Mouse (Mus musculus): ENCODE measurements at regions not wholly inside any gene's neighbourhood (a gene's known extent, or its start where the extent isn't known, plus 50 kb on each side); places are given as distances from the start of the nearest gene placed in this dataset.

DNA sequence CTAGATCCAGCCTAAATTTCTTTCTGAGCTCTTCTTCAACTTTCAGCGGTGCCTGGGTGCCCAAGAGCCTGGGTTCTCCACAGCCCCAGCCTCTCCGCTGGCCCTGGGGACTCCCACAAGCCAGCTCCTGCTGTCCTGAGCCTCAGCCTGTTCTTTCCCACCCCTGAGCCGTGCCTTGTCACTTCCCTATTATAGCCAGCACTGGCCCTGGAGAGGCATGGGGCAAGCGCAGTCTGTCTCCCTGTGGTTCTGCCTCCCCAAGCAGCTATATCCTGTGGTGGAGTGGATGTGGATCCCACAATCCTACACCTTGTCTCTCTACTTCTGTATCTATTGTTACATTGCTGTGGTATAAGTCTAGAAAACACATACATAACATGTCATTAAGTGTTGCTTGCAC is 128.6 kb upstream of the Hgf start:
- Histone ChIP-seq H3K27ac (ENCODE audit: control insufficient read depth, insufficient read depth, low read depth, low read length) (no peak overlapping the region), H3K27me3 (ENCODE audit: control insufficient read depth, insufficient read depth, low read length) (no peaks in the 10 kb centered on the region), H3K4me3 (ENCODE audit: control insufficient read depth, low read depth, low read length) (no peak overlapping the region), H3K4me1 (ENCODE audit: control insufficient read depth, insufficient read depth, low read length) (no peaks in the 10 kb centered on the region), H3K36me3 (ENCODE audit: control insufficient read depth, insufficient read depth, low read length) (no peaks in the 10 kb centered on the region)
- TF ChIP-seq POLR2A (IDR thresholded peaks at IDR 0.05; ENCODE audit: control insufficient read depth, low read depth, low read length) (no peak), CTCF (IDR thresholded peaks at IDR 0.05; ENCODE audit: control insufficient read depth, insufficient read depth, insufficient replicate concordance, low read depth, low read length) (no peak)

DNA sequence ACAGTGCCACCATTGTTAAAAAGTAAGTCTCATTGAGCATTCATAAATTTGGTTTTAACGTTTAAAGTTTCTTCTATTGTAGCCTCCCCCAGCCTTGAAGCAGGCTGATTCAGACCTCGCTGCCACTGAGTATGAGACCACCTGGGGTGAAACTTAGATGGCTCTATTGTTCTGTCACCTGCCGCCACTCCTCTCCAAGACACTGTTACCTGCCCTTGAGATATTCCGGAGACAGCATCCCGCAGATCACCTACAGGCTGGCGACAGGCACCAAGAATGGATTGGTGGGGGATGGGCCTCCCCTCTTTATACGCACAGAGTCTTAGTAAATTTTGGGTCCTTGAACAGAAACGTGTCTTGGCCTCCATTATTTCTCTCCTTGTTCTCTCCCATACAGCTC is 128.0 kb upstream of the Hgf start:
- TF ChIP-seq CTCF (IDR thresholded peaks at IDR 0.05; ENCODE audit: control insufficient read depth, insufficient read depth, insufficient replicate concordance, low read depth, low read length) (no peak), POLR2A (IDR thresholded peaks at IDR 0.05; ENCODE audit: control insufficient read depth, low read depth, low read length) (no peak)

DNA sequence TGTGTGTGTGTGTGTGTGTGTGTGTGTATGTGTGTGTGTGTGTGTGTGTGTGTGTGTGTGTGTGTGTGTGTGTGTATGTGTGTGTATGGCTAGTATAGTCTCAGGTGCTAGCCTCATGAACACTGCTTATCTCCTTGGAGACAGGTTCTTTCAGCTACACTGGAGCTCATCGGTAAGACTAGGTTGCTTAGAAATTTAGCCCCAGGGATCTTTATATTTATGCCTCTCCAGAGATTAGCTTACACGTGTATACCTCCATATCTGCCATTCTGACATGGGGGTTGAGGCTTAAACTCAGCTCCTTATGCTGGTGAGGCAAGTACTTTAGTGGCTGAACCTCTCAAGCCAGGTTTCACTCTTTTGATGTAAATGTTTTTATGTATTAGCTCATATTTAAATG is 127.0 kb upstream of the Hgf start:
- Histone ChIP-seq H3K4me3 (ENCODE audit: control insufficient read depth, low read depth, low read length) (no peak overlapping the region), H3K27me3 (ENCODE audit: control insufficient read depth, insufficient read depth, low read length) (no peaks in the 10 kb centered on the region), H3K27ac (ENCODE audit: control insufficient read depth, insufficient read depth, low read depth, low read length) (no peak overlapping the region), H3K4me1 (ENCODE audit: control insufficient read depth, insufficient read depth, low read length) (no peaks in the 10 kb centered on the region), H3K36me3 (ENCODE audit: control insufficient read depth, insufficient read depth, low read length) (no peaks in the 10 kb centered on the region)
- TF ChIP-seq POLR2A (IDR thresholded peaks at IDR 0.05; ENCODE audit: control insufficient read depth, low read depth, low read length) (no peak), CTCF (IDR thresholded peaks at IDR 0.05; ENCODE audit: control insufficient read depth, insufficient read depth, insufficient replicate concordance, low read depth, low read length) (no peak)

More for the DNA sequence above, 128.0 kb upstream of the Hgf start:
- H3K27ac ChIP-seq (ENCODE audit: control insufficient read depth, insufficient read depth, low read depth, low read length), result no peak overlapping the region
- no peaks in the 10 kb centered on the region for H3K4me1 ChIP-seq (ENCODE audit: control insufficient read depth, insufficient read depth, low read length)
- H3K27me3 ChIP-seq (ENCODE audit: control insufficient read depth, insufficient read depth, low read length), result no peaks in the 10 kb centered on the region
- H3K36me3 ChIP-seq (ENCODE audit: control insufficient read depth, insufficient read depth, low read length), result no peaks in the 10 kb centered on the region
- no peak overlapping the region for H3K4me3 ChIP-seq (ENCODE audit: control insufficient read depth, low read depth, low read length)

- Histone ChIP-seq H3K27ac (ENCODE audit: control insufficient read depth, insufficient read depth, low read depth, low read length) (no peak overlapping the region), H3K27me3 (ENCODE audit: control insufficient read depth, insufficient read depth, low read length) (no peaks in the 10 kb centered on the region), H3K4me1 (ENCODE audit: control insufficient read depth, insufficient read depth, low read length) (no peaks in the 10 kb centered on the region), H3K36me3 (ENCODE audit: control insufficient read depth, insufficient read depth, low read length) (no peaks in the 10 kb centered on the region), H3K4me3 (ENCODE audit: control insufficient read depth, low read depth, low read length) (no peak overlapping the region)
- TF ChIP-seq POLR2A (IDR thresholded peaks at IDR 0.05; ENCODE audit: control insufficient read depth, low read depth, low read length), result no peak
- TF ChIP-seq CTCF (IDR thresholded peaks at IDR 0.05; ENCODE audit: control insufficient read depth, insufficient read depth, insufficient replicate concordance, low read depth, low read length), result no peak
These were observed 118.7 kb upstream of the Hgf start for GRCm38 (mm10) chr5:16434586-16434985.

DNA sequence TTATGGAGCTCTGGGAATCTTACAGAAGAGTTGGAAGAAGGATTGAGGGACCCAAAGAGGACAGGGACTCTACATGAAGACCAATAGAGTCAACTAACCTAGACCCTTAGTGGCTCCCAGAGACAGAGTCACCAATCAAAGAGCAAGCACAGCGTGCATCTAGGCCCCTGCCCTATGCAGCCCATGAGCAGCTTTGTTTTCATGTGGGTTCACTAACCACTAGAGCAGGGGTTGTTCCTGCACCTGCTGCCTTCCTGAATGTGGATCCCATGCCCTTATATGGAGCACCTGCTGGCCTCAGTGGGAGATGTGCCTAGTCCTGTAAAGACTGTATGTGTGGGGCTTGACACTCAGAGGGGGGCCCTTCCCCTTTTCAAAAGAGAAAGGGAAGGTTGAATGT is 108.2 kb upstream of the Hgf start:
- Histone ChIP-seq H3K36me3 (ENCODE audit: control insufficient read depth, insufficient read depth, low read length) (no peaks in the 10 kb centered on the region), H3K27me3 (ENCODE audit: control insufficient read depth, insufficient read depth, low read length) (no peaks in the 10 kb centered on the region), H3K27ac (ENCODE audit: control insufficient read depth, insufficient read depth, low read depth, low read length) (no peak overlapping the region), H3K4me1 (ENCODE audit: control insufficient read depth, insufficient read depth, low read length) (no peaks in the 10 kb centered on the region), H3K4me3 (ENCODE audit: control insufficient read depth, low read depth, low read length) (no peak overlapping the region)
- TF ChIP-seq CTCF (IDR thresholded peaks at IDR 0.05; ENCODE audit: control insufficient read depth, insufficient read depth, insufficient replicate concordance, low read depth, low read length), result no peak

- Histone ChIP-seq H3K27ac (ENCODE audit: control insufficient read depth, insufficient read depth, low read depth, low read length) (no peak overlapping the region), H3K27me3 (ENCODE audit: control insufficient read depth, insufficient read depth, low read length) (no peaks in the 10 kb centered on the region), H3K36me3 (ENCODE audit: control insufficient read depth, insufficient read depth, low read length) (no peaks in the 10 kb centered on the region), H3K4me1 (ENCODE audit: control insufficient read depth, insufficient read depth, low read length) (no peaks in the 10 kb centered on the region), H3K4me3 (ENCODE audit: control insufficient read depth, low read depth, low read length) (no peak overlapping the region)
- TF ChIP-seq POLR2A (IDR thresholded peaks at IDR 0.05; ENCODE audit: control insufficient read depth, low read depth, low read length) (no peak), CTCF (IDR thresholded peaks at IDR 0.05; ENCODE audit: control insufficient read depth, insufficient read depth, insufficient replicate concordance, low read depth, low read length) (no peak)
These were observed 106.3 kb upstream of the Hgf start for GRCm38 (mm10) chr5:16446977-16447376.

DNA sequence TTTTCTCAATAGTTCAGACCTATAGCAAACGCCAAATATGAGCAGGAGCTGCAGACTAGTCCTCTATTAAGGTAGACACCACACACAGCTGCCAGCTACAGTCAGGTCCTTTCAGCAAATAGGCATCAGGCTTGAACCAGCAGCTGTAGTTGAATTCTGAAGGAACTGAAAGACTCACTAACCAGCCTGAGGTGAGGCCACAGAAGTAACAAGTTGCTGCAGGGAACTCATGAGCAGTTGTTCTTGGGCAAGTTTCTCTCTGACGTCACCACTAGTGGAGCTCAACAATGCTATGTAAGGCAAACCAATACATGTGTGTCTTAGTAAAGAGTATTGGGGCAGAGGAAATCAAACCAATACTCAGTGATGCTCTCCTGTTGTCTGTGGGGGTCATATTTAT is 91.5 kb upstream of the Hgf start:
- no peaks in the 10 kb centered on the region for H3K36me3 ChIP-seq (ENCODE audit: control insufficient read depth, insufficient read depth, low read length)
- TF ChIP-seq CTCF (IDR thresholded peaks at IDR 0.05; ENCODE audit: control insufficient read depth, insufficient read depth, insufficient replicate concordance, low read depth, low read length) (no peak), POLR2A (IDR thresholded peaks at IDR 0.05; ENCODE audit: control insufficient read depth, low read depth, low read length) (no peak)
- H3K27me3 ChIP-seq (ENCODE audit: control insufficient read depth, insufficient read depth, low read length), result no peaks in the 10 kb centered on the region
- no peaks in the 10 kb centered on the region for H3K4me1 ChIP-seq (ENCODE audit: control insufficient read depth, insufficient read depth, low read length)
- H3K27ac ChIP-seq (ENCODE audit: control insufficient read depth, insufficient read depth, low read depth, low read length), result no peak overlapping the region
- H3K4me3 ChIP-seq (ENCODE audit: control insufficient read depth, low read depth, low read length), result no peak overlapping the region

DNA sequence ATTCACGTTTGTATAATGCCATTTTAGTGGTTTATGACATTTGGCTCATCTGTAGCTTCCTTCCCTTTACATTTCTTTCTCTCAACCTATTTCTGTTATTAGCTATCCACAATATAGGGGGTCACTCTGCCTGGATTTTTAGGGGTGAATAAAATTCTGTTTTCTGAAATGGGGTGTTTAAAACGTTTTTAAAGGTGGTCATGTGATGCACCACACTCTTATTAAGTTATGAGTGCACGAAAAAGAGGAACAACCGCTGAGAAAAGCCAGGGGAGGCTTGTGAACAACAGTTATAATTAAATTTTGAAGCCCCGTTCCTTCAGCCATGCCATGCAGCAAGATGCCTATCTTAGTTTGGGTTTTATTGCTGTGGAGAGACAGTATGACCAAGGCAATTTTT is 87.0 kb upstream of the Hgf start:
- H3K27me3 ChIP-seq (ENCODE audit: control insufficient read depth, insufficient read depth, low read length), result no peaks in the 10 kb centered on the region
- no peak overlapping the region for H3K4me3 ChIP-seq (ENCODE audit: control insufficient read depth, low read depth, low read length)
- no peaks in the 10 kb centered on the region for H3K36me3 ChIP-seq (ENCODE audit: control insufficient read depth, insufficient read depth, low read length)
- TF ChIP-seq CTCF (IDR thresholded peaks at IDR 0.05; ENCODE audit: control insufficient read depth, insufficient read depth, insufficient replicate concordance, low read depth, low read length) (no peak), POLR2A (IDR thresholded peaks at IDR 0.05; ENCODE audit: control insufficient read depth, low read depth, low read length) (no peak)
- no peak overlapping the region for H3K27ac ChIP-seq (ENCODE audit: control insufficient read depth, insufficient read depth, low read depth, low read length)
- no peaks in the 10 kb centered on the region; the same call in 1 of the 2 replicates for H3K4me1 ChIP-seq (ENCODE audit: control insufficient read depth, insufficient read depth, low read length)

Measured in testis, adult 2 months (tissue).